Mouse (Mus musculus): ENCODE data around the gene Srbd1. TPM values are rescaled to one million over a fixed set of nuclear protein-coding genes. Genes with fewer than 3 reads are reported as not detected.

Gene Srbd1
- total RNA-seq, 2 experiments from 2014 or later = 10.9 to 11.4 TPM

DNA sequence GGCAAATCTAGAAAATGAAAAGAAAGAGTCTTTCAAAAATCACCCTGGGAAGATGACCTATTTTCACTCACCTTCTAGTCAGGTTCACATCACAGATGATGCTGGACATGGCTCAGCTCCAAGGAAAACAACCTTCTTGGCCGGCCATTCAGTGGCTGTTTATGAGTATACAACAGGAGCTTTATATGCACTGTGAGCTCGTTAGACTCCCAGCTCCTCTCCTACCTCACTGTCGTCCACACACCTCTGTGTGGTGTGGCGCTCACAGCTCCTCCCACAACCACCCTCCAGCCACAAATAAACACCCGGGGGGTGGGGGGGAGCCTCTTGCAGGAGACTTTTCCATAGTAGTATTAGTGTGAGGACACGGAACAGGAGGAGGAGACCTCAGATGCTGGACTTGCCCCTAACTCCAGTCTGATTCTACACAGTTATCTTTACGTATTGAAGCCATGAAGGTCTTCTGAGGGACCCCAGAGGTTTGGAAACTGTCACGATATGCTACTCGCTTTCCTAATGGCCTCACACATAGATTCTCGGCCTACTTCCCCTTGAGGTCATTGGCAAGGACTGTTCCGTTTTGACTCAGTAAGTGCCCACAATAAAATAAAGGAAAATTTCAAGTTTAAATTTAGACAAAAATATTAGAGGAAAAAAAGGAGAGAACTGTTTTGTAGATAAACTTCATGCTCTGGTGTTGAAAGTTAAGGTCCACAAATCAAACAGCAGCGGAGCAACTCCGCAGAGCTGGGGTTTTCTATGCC lies 104.6 kb downstream of the Srbd1 start:
- intact Hi-C loops (cut with DNase I) = no loop called here
- no peak for DNase-seq

- no peak for DNase-seq
- intact Hi-C loops (cut with DNase I) = no loop called here
Measured at GRCm38 (mm10) chr17:86039741-86040140, 105.2 kb downstream of the Srbd1 start.

DNA sequence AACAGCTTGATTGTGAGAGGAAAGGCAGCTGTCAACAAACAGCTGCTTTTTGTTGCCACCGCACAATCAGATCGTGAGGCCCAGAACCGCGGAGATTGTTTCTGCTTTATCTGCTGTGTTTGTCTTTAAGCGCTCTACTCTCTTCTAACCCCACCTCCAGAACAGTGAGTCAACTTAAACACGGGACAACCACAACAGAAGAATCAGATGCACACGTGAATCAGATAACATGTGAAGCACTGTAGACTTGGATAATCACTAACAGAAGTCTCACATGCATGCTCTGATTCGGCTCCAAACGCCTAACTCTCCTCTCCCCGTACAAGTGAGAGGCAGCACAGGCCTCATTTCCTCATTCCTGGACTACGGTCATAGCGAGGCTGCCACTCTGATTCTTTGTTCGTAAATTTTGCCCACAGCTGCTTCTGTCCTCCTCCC lies 106.7 kb downstream of the Srbd1 start:
- intact Hi-C loops (cut with DNase I) = no loop called here
- peak in 1 of 2 experiments; percentile 5 for DNase-seq

GRCm38 (mm10) chr17:86035576-86035975 lies 109.4 kb downstream of the Srbd1 start:
- no peak for DNase-seq
- intact Hi-C loops (cut with DNase I) = no loop called here

DNA sequence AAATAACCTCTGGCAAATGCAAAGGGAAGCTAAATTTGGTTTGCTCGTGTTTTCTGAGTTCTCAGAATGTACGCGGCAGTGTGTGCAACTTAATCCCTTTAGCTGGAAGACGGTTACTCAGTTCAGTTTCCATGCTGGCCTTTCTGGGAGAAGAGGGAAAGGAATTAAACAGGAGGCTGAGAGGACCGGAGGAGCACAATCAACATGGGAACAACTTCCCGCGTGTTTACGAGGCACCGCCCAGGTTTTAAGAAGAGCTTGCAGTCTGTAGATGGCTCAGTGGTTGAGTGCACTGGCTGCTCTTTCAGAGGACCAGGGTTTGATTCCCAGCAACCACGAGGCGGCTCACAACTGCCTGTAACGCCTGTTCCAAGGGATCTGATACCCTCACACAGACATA lies 109.8 kb downstream of the Srbd1 start:
- no peak for DNase-seq
- intact Hi-C loops (cut with DNase I) = no loop called here

GRCm38 (mm10) chr17:86034641-86035040 lies 110.3 kb downstream of the Srbd1 start:
- no peak for DNase-seq
- intact Hi-C loops (cut with DNase I) = no loop called here

DNA sequence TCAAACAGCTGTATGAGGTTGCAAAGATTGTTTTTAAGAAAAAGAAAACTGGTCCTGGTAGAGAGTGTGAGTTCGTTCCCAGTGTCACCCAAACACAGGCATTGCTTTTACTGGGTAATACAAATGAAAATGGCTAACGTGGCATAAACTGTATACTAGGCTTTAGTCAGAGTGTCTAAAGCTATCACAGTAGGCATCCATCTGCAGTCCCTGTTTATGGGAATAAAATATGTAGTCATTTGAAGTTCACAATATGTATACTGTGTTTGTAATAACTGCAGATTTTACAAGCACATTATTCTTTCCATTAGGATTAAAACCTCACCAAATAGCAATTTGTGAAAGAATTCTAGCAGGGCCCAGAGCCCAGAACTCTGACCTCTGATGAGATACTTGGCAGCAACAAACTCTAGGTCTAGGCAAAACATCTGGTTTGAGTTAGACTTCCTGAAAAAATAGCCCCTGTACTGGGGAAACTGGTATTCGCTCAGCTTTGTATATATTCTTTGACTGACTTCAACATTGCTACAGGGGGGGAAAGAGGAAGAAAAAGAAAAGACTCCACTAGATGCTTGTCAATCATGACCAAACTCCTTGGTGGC lies 112.8 kb downstream of the Srbd1 start:
- DNase-seq = peak; percentile 16 to 18
- intact Hi-C loops (cut with DNase I) = no loop called here

DNA sequence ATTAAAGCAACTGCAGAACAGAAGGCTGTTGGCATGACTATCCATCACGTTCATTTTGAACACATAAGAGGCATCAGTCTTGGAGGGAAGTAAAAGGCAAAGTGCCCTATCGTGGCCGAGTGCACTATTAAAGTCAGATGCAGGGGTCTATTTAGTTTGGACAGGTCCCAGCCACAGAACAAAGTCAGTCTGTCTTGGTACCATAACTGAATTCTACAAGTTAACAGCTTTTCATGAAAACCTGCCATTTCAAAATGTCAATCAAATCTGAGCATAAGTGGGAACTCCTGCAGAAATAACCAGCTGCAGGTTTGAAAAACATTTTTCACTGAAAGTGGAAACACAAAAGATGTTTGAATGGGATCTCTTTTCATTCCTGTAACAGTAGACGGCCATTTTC lies 115.0 kb downstream of the Srbd1 start:
- DNase-seq = no peak
- intact Hi-C loops (cut with DNase I) = no loop called here

- intact Hi-C loops (cut with DNase I) = no loop called here
- no peak for DNase-seq
Measured at GRCm38 (mm10) chr17:86029175-86029574, 115.8 kb downstream of the Srbd1 start.

GRCm38 (mm10) chr17:86027577-86028199 lies 117.3 kb downstream of the Srbd1 start:
- no peak for DNase-seq
- intact Hi-C loops (cut with DNase I) = no loop called here

DNA sequence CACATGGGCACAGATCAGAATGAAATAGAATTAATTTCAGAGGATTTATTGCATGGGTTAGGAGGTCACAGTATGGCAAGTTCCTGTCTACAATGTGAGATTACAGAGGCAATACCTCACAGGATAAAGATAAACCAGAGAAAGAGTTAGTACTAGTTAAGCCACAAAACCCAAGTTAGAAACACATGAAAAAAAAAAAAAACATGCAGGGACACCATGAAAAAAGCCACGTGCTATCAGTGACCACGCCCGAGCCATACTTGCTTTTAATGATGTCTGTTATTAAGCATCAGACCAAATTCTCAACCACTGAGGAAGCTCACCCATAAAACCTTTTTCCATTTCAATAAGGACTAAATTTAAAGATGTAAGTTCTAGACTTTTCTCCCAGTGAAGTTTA lies 120.4 kb downstream of the Srbd1 start:
- no peak for DNase-seq
- intact Hi-C loops (cut with DNase I) = no loop called here

- no peak for DNase-seq
- intact Hi-C loops (cut with DNase I) = no loop called here
Measured at GRCm38 (mm10) chr17:86022366-86022765, 122.6 kb downstream of the Srbd1 start.

GRCm38 (mm10) chr17:86021815-86022214 lies 123.2 kb downstream of the Srbd1 start:
- intact Hi-C loops (cut with DNase I) = no loop called here
- DNase-seq = no peak

DNA sequence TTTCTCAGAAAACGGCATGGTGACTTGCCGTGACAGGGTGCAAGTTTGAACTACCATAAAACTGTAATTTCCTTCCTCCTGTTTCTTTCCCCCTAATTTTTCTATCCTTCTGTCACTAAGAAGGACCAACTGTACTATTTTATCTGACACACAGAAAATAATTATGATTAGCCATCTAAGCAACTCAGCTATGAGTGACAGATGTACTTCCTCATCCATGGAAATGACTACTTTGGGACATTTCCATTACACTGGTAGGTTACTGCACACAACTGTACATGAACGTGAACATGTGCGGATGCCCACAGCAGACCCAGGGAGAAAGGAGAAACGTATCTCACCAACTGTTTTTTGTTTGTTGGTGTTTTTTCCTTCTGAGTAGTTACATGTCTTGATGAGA lies 123.7 kb downstream of the Srbd1 start:
- intact Hi-C loops (cut with DNase I) = no loop called here
- no peak for DNase-seq

DNA sequence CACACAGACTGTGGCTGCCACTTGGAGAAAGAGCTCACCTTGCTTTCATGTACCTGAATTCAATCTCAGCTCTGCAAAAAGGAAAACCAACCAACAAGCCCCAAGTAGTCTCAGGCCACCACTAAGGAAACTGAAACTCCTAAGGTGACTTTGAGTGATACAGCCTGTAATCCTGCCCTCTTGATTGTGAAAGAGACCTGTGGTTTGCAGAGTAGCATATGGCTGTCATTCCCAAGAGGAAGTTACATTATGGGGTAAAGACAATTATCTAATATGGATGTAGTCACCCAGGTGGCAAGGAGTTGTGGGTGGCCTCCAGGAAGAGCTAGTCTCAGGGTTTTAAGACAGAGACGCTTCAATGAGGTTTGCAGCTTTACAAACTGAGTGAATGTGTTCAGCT lies 125.2 kb downstream of the Srbd1 start:
- no peak for DNase-seq
- intact Hi-C loops (cut with DNase I) = no loop called here

DNA sequence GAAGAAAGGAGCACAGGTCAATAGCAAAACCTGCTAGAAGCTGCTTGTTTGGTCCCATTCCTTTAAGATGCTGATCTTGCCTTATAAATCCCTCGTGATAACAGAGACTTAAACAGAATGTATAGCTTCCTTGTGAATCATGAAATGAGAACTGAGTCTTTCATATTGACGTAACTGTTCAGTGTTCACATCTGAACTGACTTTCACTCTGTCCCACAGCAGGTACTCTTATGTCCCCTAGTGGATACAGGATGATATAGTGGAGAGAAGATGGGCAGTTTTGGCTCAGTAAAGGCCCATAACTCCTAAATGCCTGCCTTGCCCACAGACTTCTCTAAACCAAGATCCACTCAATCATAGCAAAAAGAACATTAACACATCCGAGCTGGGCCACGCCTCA lies 130.7 kb downstream of the Srbd1 start:
- no peak for DNase-seq
- intact Hi-C loops (cut with DNase I) = loop anchor here (2.0 kb wide), 1 partner anchor 349 kb away; no protein-coding TSS in a partner anchor

GRCm38 (mm10) chr17:86012576-86012975 lies 132.4 kb downstream of the Srbd1 start:
- intact Hi-C loops (cut with DNase I) = no loop called here

DNA sequence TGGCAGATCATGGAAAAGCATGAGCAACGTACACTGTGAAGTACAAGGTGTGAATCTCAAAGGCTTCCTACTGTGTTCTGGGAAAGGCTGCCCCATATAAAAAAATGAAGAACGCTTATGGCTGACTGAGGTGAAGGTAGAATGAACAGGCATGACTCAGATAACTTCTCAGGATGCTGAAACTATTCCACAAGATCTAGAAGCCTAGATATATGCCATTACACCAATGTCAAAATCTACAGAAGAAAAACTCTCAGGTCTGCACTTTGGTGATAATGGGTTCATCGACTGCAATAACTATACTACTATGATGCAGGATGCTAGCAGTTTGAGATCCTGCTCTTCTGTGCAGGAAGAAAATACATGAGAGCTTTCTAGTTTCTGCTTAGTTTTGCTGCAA lies 133.1 kb downstream of the Srbd1 start:
- DNase-seq = no peak

More at GRCm38 (mm10) chr17:86012576-86012975, 132.4 kb downstream of the Srbd1 start:
- DNase-seq = no peak

DNA sequence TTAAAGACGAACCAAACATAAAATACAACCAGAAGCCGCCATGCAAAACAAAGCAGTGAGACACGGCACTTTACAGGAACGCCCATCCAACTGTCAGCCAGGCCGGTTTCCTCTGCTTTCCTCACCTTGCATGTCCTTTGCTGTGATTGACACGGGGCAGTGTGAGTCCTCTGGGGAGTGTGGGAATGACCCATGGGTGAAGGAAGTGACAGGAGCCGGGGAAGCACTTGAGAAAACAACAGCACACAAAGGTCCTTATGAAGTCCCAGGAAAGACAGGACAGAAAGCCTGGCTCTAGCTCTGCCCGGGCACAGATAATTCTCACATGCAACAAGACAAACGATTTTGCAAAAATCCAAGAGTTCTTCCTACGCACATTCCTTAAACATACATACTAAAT lies 136.6 kb downstream of the Srbd1 start:
- intact Hi-C loops (cut with DNase I) = no loop called here
- peak in 1 of 2 experiments; percentile 7 for DNase-seq

More for the DNA sequence above, 133.1 kb downstream of the Srbd1 start:
- intact Hi-C loops (cut with DNase I) = no loop called here

DNA sequence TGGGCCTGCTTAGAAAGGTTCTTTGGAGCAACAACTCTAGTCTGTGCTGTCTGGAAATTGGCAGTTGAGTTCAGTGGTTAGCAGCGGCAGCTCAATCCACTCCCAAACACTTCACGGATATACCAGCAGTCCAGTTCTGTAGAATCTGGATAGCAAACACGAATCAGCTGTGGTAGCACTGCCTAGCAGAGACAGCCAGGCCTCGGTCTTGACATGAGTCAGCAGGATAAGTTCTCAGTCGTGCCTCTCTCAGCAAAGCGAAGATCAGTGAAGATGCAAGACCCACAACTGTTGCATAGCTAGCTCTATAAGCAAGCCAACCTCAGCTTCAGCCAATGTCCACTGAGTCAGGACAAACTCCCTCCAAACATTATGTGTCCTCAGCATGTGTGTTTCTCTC lies 142.9 kb downstream of the Srbd1 start:
- intact Hi-C loops (cut with DNase I) = no loop called here
- no peak for DNase-seq

GRCm38 (mm10) chr17:86001667-86002066 lies 143.3 kb downstream of the Srbd1 start:
- no peak for DNase-seq
- intact Hi-C loops (cut with DNase I) = no loop called here

- peak; percentile 72 to 76 for DNase-seq
- intact Hi-C loops (cut with DNase I) = no loop called here
Measured at GRCm38 (mm10) chr17:85995727-85996126, 149.2 kb downstream of the Srbd1 start.

Data from heart, postnatal 36 days (tissue).